ENCODE assay signal across 27 mouse cellular contexts in the genomic region with DNA sequence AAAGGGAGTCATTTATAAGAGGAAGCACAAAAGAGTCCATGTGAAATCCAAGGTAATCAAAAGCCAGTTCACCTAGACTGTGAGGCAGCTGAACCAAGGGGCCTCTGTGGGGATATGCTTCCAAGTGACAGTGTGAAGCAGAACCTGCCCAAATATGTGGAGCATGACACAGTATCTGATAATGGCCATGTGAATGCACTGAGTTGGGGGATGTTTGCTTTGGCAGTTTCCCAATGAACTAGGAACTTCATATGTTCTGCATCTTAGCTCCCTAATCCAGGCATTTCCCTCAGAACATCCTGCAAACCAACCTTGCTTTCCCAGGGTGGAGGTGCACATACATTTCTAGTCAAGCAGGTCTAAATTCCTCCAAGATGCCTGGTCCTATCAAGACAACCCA.
A peak's percentile ranks its signal among the peaks of the same experiment; 100 is the strongest.
DNase-seq lines count a peak whose midpoint lies in the region; ATAC-seq and TF ChIP-seq lines count a peak whose summit lies in the region.
"Had no signal": no experiment of that assay in that cellular context is flagged by ENCODE, and none has a peak within 500 bp of the region (broad histone marks: within the 10 kb centered on the region; RNA-seq: fewer than 3 reads in every experiment).

No protein-coding gene starts in this region.

- H3K4me2 ChIP-seq in heart, embryonic 15.5 days = no peak overlapping the region
- no peak overlapping the region for H3K4me2 ChIP-seq in liver, embryonic 15.5 days
- H3K4me2 ChIP-seq in liver, embryonic 12.5 days = no peak overlapping the region
- H3K4me2 ChIP-seq: embryonic facial prominence, embryonic 12.5 days; forebrain, embryonic 13.5 days; heart, embryonic 13.5 days; hindbrain, embryonic 14.5 days had no signal

- intact Hi-C loops in heart, adult 2 months (cut with DNase I) = no loop called here

- no peak overlapping the region for H3K4me3 ChIP-seq in heart, embryonic 15.5 days
- H3K4me3 ChIP-seq in heart, adult 2 months = no peak overlapping the region
- no peak overlapping the region for H3K4me3 ChIP-seq in liver, embryonic 15.5 days (replicated peaks)
- H3K4me3 ChIP-seq in liver, embryonic 12.5 days = no peak overlapping the region
- H3K4me3 ChIP-seq: embryonic facial prominence, embryonic 12.5 days; erythroblast, embryonic 14.5 days; forebrain, embryonic 13.5 days; heart, embryonic 13.5 days had no signal

- 0 out of 2 replicates have a peak, but pooled peaks have one; percentile 50 for ATAC-seq in heart, embryonic 15.5 days (replicated peaks; ENCODE audit: insufficient number of reproducible peaks, insufficient read depth, low FRiP score, low read depth)
- ATAC-seq in liver, embryonic 15.5 days (ENCODE audit: insufficient read depth) = no peak
- ATAC-seq in liver, embryonic 12.5 days = no peak
- ATAC-seq: activated CD4-positive, CD25-positive, alpha-beta regulatory T cell, adult 4 months; forebrain, embryonic 13.5 days; forebrain, embryonic 16.5 days; hindbrain, postnatal 0 days; inflammation-experienced regulatory T-cells, adult 6 months; intestine, embryonic 16.5 days had no signal

- H3K9ac ChIP-seq in heart, embryonic 15.5 days = no peak overlapping the region
- no peak overlapping the region for H3K9ac ChIP-seq in heart, adult 2 months (ENCODE audit: low read depth, low read length)
- H3K9ac ChIP-seq in liver, embryonic 15.5 days = no peak overlapping the region
- no peak overlapping the region for H3K9ac ChIP-seq in liver, embryonic 12.5 days
- H3K9ac ChIP-seq: embryonic facial prominence, embryonic 12.5 days; forebrain, embryonic 13.5 days; heart, embryonic 13.5 days; hindbrain, embryonic 14.5 days had no signal

- no peaks in the 10 kb centered on the region for H3K79me2 ChIP-seq in heart, adult 2 months (replicated peaks; ENCODE audit: control insufficient read depth, insufficient read depth, low read length)

- peaks cover 9% of the 10 kb centered on the region for H3K4me1 ChIP-seq in heart, embryonic 15.5 days (replicated peaks)
- H3K4me1 ChIP-seq in heart, adult 2 months (ENCODE audit: control insufficient read depth, insufficient read depth, low read length) = no peaks in the 10 kb centered on the region
- H3K4me1 ChIP-seq in liver, embryonic 15.5 days (replicated peaks) = peaks cover 3% of the 10 kb centered on the region; the same call in 1 of the 2 replicates
- H3K4me1 ChIP-seq in liver, embryonic 12.5 days = no peaks in the 10 kb centered on the region; the same call in 1 of the 2 replicates
- H3K4me1 ChIP-seq: forebrain, embryonic 13.5 days had no signal

- no peak for TF ChIP-seq CTCF in heart, adult 2 months (IDR thresholded peaks at IDR 0.05)

- no peak for TF ChIP-seq POLR2A in heart, adult 2 months (IDR thresholded peaks at IDR 0.05; ENCODE audit: insufficient read depth, low read depth, low read length)

- no peak for TF ChIP-seq EP300 in heart, adult 2 months (IDR thresholded peaks at IDR 0.05; ENCODE audit: insufficient read depth, low read depth, low read length)

- no peaks in the 10 kb centered on the region for H3K27me3 ChIP-seq in heart, embryonic 15.5 days
- no peaks in the 10 kb centered on the region for H3K27me3 ChIP-seq in heart, adult 2 months (ENCODE audit: control insufficient read depth, insufficient read depth, low read length)
- no peaks in the 10 kb centered on the region for H3K27me3 ChIP-seq in liver, embryonic 15.5 days
- H3K27me3 ChIP-seq in liver, embryonic 12.5 days (replicated peaks) = no peaks in the 10 kb centered on the region
- H3K27me3 ChIP-seq: embryonic facial prominence, embryonic 12.5 days; forebrain, embryonic 13.5 days; heart, embryonic 13.5 days had no signal

- H3K27ac ChIP-seq in heart, embryonic 15.5 days = peak overlapping the region; percentile 34; the same call in 1 of the 2 replicates
- no peak overlapping the region for H3K27ac ChIP-seq in heart, adult 2 months
- 0 out of 2 replicates have a peak overlapping the region, but pooled peaks have one; percentile 5 for H3K27ac ChIP-seq in liver, embryonic 15.5 days (replicated peaks)
- H3K27ac ChIP-seq in liver, embryonic 12.5 days = no peak overlapping the region
- H3K27ac ChIP-seq: embryonic facial prominence, embryonic 12.5 days; forebrain, embryonic 13.5 days; heart, embryonic 13.5 days; hindbrain, embryonic 14.5 days; hindbrain, postnatal 0 days had no signal

- no peaks in the 10 kb centered on the region for H3K36me3 ChIP-seq in heart, embryonic 15.5 days
- no peaks in the 10 kb centered on the region for H3K36me3 ChIP-seq in heart, adult 2 months (ENCODE audit: control insufficient read depth, insufficient read depth, low read length)
- H3K36me3 ChIP-seq in liver, embryonic 15.5 days (replicated peaks) = no peaks in the 10 kb centered on the region
- no peaks in the 10 kb centered on the region for H3K36me3 ChIP-seq in liver, embryonic 12.5 days
- H3K36me3 ChIP-seq: embryonic facial prominence, embryonic 12.5 days; heart, embryonic 13.5 days had no signal

- no peak for DNase-seq in heart, adult 2 months
- DNase-seq in 3T3-L1 (ENCODE audit: low read depth, low spot score) = peak; percentile 38
- DNase-seq in NIH3T3 (ENCODE audit: low read depth) = peak; percentile 38
- no peak for DNase-seq in MN1 (ENCODE audit: low spot score)
- DNase-seq: adrenal gland, adult 8-10 months; adrenal gland, postnatal 36 days; cerebellum, adult 18-20 months; cerebellum, adult 9-10 months; cerebellum, postnatal 14 days; gastrocnemius, postnatal 10 days; gastrocnemius, postnatal 36 days; heart, postnatal 10 days; heart, postnatal 4 days; kidney, adult 18-20 months had no signal

- H3K9me3 ChIP-seq in heart, embryonic 15.5 days (replicated peaks) = no peaks in the 10 kb centered on the region
- H3K9me3 ChIP-seq in liver, embryonic 15.5 days (replicated peaks) = no peaks in the 10 kb centered on the region
- H3K9me3 ChIP-seq in liver, embryonic 12.5 days (replicated peaks) = no peaks in the 10 kb centered on the region
- H3K9me3 ChIP-seq: embryonic facial prominence, embryonic 12.5 days; forebrain, embryonic 13.5 days; heart, embryonic 13.5 days had no signal

Comparison
In these comparisons a context has a peak if more than half of its experiments do, and no peak if none do; other contexts are left out.
1. H3K27ac ChIP-seq: peak in heart, embryonic 15.5 days (single experiment) and liver, embryonic 15.5 days (single experiment); none in heart, adult 2 months (single experiment) and liver, embryonic 12.5 days (single experiment).
2. DNase-seq: peak in 3T3-L1 (single experiment) and NIH3T3 (single experiment); none in heart, adult 2 months (0 of 2) and MN1 (single experiment).